Mouse (Mus musculus) cerebellum, adult 11 months (tissue): ENCODE results near the gene Etv6.

ENCODE experiments used
- DNase-seq: peaks from one replicate; pipeline ENCODE4 v3.0.0; 2022

Gene Etv6

GRCm38 (mm10) chr6:134115219-134115968 lies 79.9 kb downstream of the Etv6 start:
- DNase-seq, result no peak

GRCm38 (mm10) chr6:134117380-134117938 lies 82.0 kb downstream of the Etv6 start:
- DNase-seq, result no peak

GRCm38 (mm10) chr6:134118506-134118905 lies 83.0 kb downstream of the Etv6 start:
- DNase-seq, result no peak

GRCm38 (mm10) chr6:134119136-134119535 lies 83.6 kb downstream of the Etv6 start:
- DNase-seq, result no peak

- no peak for DNase-seq
These were observed 84.7 kb downstream of the Etv6 start for GRCm38 (mm10) chr6:134120227-134120626.

GRCm38 (mm10) chr6:134120712-134121111 lies 85.2 kb downstream of the Etv6 start:
- DNase-seq, result no peak

- DNase-seq, result no peak
These were observed 87.4 kb downstream of the Etv6 start for GRCm38 (mm10) chr6:134122945-134123344.

GRCm38 (mm10) chr6:134123474-134123873 lies 88.0 kb downstream of the Etv6 start:
- DNase-seq, result no peak

- no peak for DNase-seq
These were observed 88.8 kb downstream of the Etv6 start for GRCm38 (mm10) chr6:134124256-134124655.

- no peak for DNase-seq
These were observed 92.5 kb downstream of the Etv6 start for GRCm38 (mm10) chr6:134127996-134128395.

GRCm38 (mm10) chr6:134128594-134128993 lies 93.1 kb downstream of the Etv6 start:
- no peak for DNase-seq

GRCm38 (mm10) chr6:134129848-134130247 lies 94.3 kb downstream of the Etv6 start:
- no peak for DNase-seq

- DNase-seq, result no peak
These were observed 95.3 kb downstream of the Etv6 start for GRCm38 (mm10) chr6:134130816-134131215.

- no peak for DNase-seq
These were observed 96.1 kb downstream of the Etv6 start for GRCm38 (mm10) chr6:134131601-134132000.

- no peak for DNase-seq
These were observed 98.3 kb downstream of the Etv6 start for GRCm38 (mm10) chr6:134133756-134134155.

- DNase-seq, result no peak
These were observed 99.4 kb downstream of the Etv6 start for GRCm38 (mm10) chr6:134134821-134135323.

- DNase-seq, result no peak
These were observed 100.8 kb downstream of the Etv6 start for GRCm38 (mm10) chr6:134136315-134136714.

GRCm38 (mm10) chr6:134139359-134139758 lies 103.9 kb downstream of the Etv6 start:
- DNase-seq, result no peak

GRCm38 (mm10) chr6:134140718-134141615 lies 105.5 kb downstream of the Etv6 start:
- DNase-seq, result no peak

- no peak for DNase-seq
These were observed 106.2 kb downstream of the Etv6 start for GRCm38 (mm10) chr6:134141616-134142165.

- no peak for DNase-seq
These were observed 107.2 kb downstream of the Etv6 start for GRCm38 (mm10) chr6:134142700-134143099.

- no peak for DNase-seq
These were observed 108.2 kb downstream of the Etv6 start for GRCm38 (mm10) chr6:134143649-134144097.
